Mouse (Mus musculus) myocyte (in vitro differentiated cells): ENCODE data around the gene Numa1.

ENCODE experiments used
- CEBPB ChIP-seq: IDR thresholded peaks from 2 replicates; pipeline ENCODE4 v1.6.1; 2011; ENCODE audit warnings: mild to moderate bottlenecking, moderate library complexity; ENCODE audit not compliant: poor library complexity, insufficient read depth, severe bottlenecking
- E2F4 ChIP-seq: IDR thresholded peaks from one replicate; pipeline ENCODE4 v1.6.1; 2011; ENCODE audit warnings: mild to moderate bottlenecking, control low read depth, moderate library complexity; ENCODE audit not compliant: insufficient read depth
- MAX ChIP-seq: IDR thresholded peaks from one replicate; pipeline ENCODE4 v1.6.1; 2011; ENCODE audit warnings: low read depth, mild to moderate bottlenecking, control low read depth
- MYOD1 ChIP-seq, 3 experiments: IDR thresholded peaks; one replicate each; pipeline ENCODE4 v1.6.1; 2011; ENCODE audit warnings: control low read depth in 2 of 3, low read depth in 2 of 3, mild to moderate bottlenecking in 2 of 3, moderate library complexity in 1 of 3; ENCODE audit not compliant: insufficient read length in 2 of 3, control insufficient read depth in 1 of 3
- MYOG ChIP-seq, 3 experiments: IDR thresholded peaks; one replicate each; pipeline ENCODE4 v1.6.1; 2011; ENCODE audit warnings: control low read depth in 2 of 3, low read depth in 2 of 3, mild to moderate bottlenecking in 2 of 3; ENCODE audit not compliant: insufficient read length in 2 of 3, control insufficient read depth in 1 of 3, insufficient read depth in 1 of 3
- POLR2A ChIP-seq: IDR thresholded peaks from one replicate; pipeline ENCODE4 v1.6.1; 2011; ENCODE audit warnings: low read depth, mild to moderate bottlenecking, control low read depth, moderate library complexity; ENCODE audit not compliant: insufficient read length
- POLR2AphosphoS2 ChIP-seq: IDR thresholded peaks from one replicate; pipeline ENCODE4 v1.6.1; 2011; ENCODE audit warnings: low read depth, control low read depth; ENCODE audit not compliant: insufficient read length
- REST ChIP-seq: IDR thresholded peaks from one replicate; pipeline ENCODE4 v1.6.1; 2011; ENCODE audit warnings: mild to moderate bottlenecking, control low read depth, moderate library complexity; ENCODE audit not compliant: insufficient read depth, insufficient read length
- TCF12 ChIP-seq: IDR thresholded peaks from one replicate; pipeline ENCODE4 v1.6.1; 2011; ENCODE audit warnings: mild to moderate bottlenecking, control low read depth; ENCODE audit not compliant: poor library complexity, insufficient read depth, severe bottlenecking
- TCF3 ChIP-seq: IDR thresholded peaks from one replicate; pipeline ENCODE4 v1.6.1; 2011; ENCODE audit warnings: low read depth, control low read depth; ENCODE audit not compliant: insufficient read length
- USF1 ChIP-seq: IDR thresholded peaks from one replicate; pipeline ENCODE4 v1.6.1; 2011; ENCODE audit warnings: low read depth, mild to moderate bottlenecking, control low read depth, moderate library complexity

GRCm38 (mm10) chr7:101911982-101912381, 21.9 kb upstream of the Numa1 start:
- no peak for TF ChIP-seq TCF12
- TF ChIP-seq POLR2A, result no peak
- no peak for TF ChIP-seq USF1
- TF ChIP-seq MYOG (IDR thresholded peaks at IDR 0.05; ENCODE audit: control insufficient read depth in 1 of 3, insufficient read depth in 1 of 3, insufficient read length in 2 of 3, low read depth in 2 of 3), result no peak
- no peak for TF ChIP-seq MAX
- no peak for TF ChIP-seq E2F4
- TF ChIP-seq CEBPB, result no peak
- TF ChIP-seq POLR2AphosphoS2, result no peak
- TF ChIP-seq REST, result no peak
- no peak for TF ChIP-seq MYOD1 (IDR thresholded peaks at IDR 0.05; ENCODE audit: control insufficient read depth in 1 of 3, insufficient read length in 2 of 3, low read depth in 2 of 3)
- no peak for TF ChIP-seq TCF3
